Mouse (Mus musculus) liver, postnatal 0 days (tissue): Measurements from ENCODE around the gene Mast3.

Experiments
- CTCF ChIP-seq: sonication (generic); IDR thresholded peaks from 2 replicates; pipeline ENCODE4 v1.5.1; 2016; ENCODE audit warnings: antibody characterized with exemption, low read depth
- EP300 ChIP-seq: IDR thresholded peaks from 2 replicates; pipeline ENCODE4 v1.6.1; 2016; ENCODE audit warnings: antibody characterized with exemption, low read depth, mild to moderate bottlenecking

DNA sequence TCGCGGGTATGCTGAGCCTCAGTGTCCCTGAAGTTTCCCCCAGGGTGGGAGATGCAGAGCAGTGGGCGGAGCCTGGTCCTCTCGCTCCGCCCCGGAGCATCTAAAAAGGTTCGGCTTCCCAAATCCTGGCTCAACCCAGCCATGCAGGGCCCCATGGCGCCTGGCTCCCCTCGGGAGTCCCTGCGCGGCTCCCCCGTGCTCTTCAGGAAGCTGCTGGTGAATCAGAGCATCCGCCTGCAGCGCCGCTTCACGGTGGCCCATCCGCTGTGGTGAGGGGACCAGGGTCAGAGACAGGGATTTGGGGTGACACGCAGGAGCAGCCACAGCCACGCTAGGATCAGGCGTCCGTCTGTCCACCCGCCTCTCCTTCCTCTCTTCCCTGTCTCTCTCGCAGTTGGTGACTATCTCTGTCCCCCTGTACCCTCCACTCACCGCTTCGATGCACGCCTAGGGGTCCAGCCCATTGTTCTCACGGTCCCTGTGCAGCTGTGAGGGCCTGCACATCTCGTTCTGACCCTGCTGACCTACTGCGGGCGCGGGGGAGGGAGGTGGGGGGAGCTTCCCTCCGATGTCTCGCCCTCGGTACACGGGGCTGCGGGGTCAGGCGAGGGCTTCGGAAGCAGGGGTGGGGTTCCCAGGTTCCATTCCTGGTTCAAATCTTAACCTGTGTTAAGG, 61.7 kb downstream of the Mast3 start:
- no peak for TF ChIP-seq EP300
- TF ChIP-seq CTCF = no peak
